Mouse (Mus musculus) lung, postnatal 0 days (tissue): ENCODE data around the gene Ppara. TPM values are rescaled to one million over a fixed set of nuclear protein-coding genes. Genes with fewer than 3 reads are reported as not detected.

Source experiments
- ATAC-seq: fragments of 200-750 bp; cut with Nextera tagmentation; 2 replicates; pipeline ENCODE4 v1.8.0; 2017; ENCODE audit warnings: moderate library complexity
- DNase-seq: peaks from one replicate; pipeline ENCODE4 v3.0.0-alpha.2; 2016; ENCODE audit warnings: low spot score
- H3K27ac ChIP-seq: fragments of 300-500 bp; sonication (generic); 2 replicates; pipeline ENCODE4 v1.5.1; 2014; ENCODE audit warnings: antibody characterized with exemption, mild to moderate bottlenecking, low read length, mixed read lengths
- H3K27me3 ChIP-seq: fragments of 300-500 bp; sonication (generic); replicated peaks from 2 replicates; pipeline ENCODE4 v1.6.1; 2014; ENCODE audit warnings: low read length, mixed read lengths; ENCODE audit not compliant: insufficient read depth
- H3K36me3 ChIP-seq: fragments of 300-500 bp; sonication (generic); 2 replicates; pipeline ENCODE4 v1.6.1; 2014; ENCODE audit warnings: low read length, mixed read lengths; ENCODE audit not compliant: insufficient read depth
- H3K4me1 ChIP-seq: fragments of 300-500 bp; sonication (generic); 2 replicates; pipeline ENCODE4 v1.6.1; 2014; ENCODE audit warnings: antibody characterized with exemption, low read depth, low read length, mixed read lengths; ENCODE audit not compliant: insufficient read depth
- H3K4me2 ChIP-seq: fragments of 300-500 bp; sonication (generic); replicated peaks from 2 replicates; pipeline ENCODE4 v1.6.1; 2014; ENCODE audit warnings: low read depth, mild to moderate bottlenecking, low read length, moderate library complexity, mixed read lengths
- H3K4me3 ChIP-seq: fragments of 300-500 bp; sonication (generic); 2 replicates; pipeline ENCODE4 v1.5.1; 2014; ENCODE audit warnings: low read depth, low read length
- H3K9ac ChIP-seq: fragments of 300-500 bp; sonication (generic); replicated peaks from 2 replicates; pipeline ENCODE4 v1.6.1; 2014; ENCODE audit warnings: low read depth, mild to moderate bottlenecking
- H3K9me3 ChIP-seq: fragments of 300-500 bp; sonication (generic); 2 replicates; pipeline ENCODE4 v1.6.1; 2016; ENCODE audit warnings: low read length, mixed read lengths
- CTCF ChIP-seq: IDR thresholded peaks from 2 replicates; pipeline ENCODE4 v1.5.1; 2016; ENCODE audit warnings: antibody characterized with exemption, mild to moderate bottlenecking
- EP300 ChIP-seq: IDR thresholded peaks from 2 replicates; pipeline ENCODE4 v1.6.1; 2016; ENCODE audit warnings: antibody characterized with exemption, mild to moderate bottlenecking, control low read depth
- WGBS: fragments of 180-500 bp; shearing (Covaris S2); extraction: QIAGEN DNeasy Blood & Tissue Kit; methylation state at CpG from one replicate; pipeline ENCODE4 v1.1.7; 2014; 5-methylcytosine and 5-hydroxymethylcytosine counted together
- polyA plus RNA-seq: library from polyadenylated mRNA; unstranded; fragments of >200 nt; fragmentation: Nextera tagmentation; extraction: Ambion mirVana; gene quantifications from 2 replicates; pipeline ENCODE4 v1.2.1, GENCODE M21; 2015

The Ppara gene
- polyA plus RNA-seq, 1 experiment from 2014 or later, result 5.1 TPM

- TF ChIP-seq CTCF (peak; percentile 30), EP300 (no peak)
- H3K9me3 ChIP-seq, result no peaks in the 10 kb centered on the region
- WGBS, result 59% methylated on average over 8 of the region's 8 CpGs
- no peak overlapping the region for H3K9ac ChIP-seq
- H3K27me3 ChIP-seq, result no peaks in the 10 kb centered on the region
- ATAC-seq, result no peak
- H3K4me3 ChIP-seq, result no peak overlapping the region
- H3K36me3 ChIP-seq, result no peaks in the 10 kb centered on the region; the same call in 1 of the 2 replicates
- no peak overlapping the region for H3K4me2 ChIP-seq
- H3K27ac ChIP-seq, result no peak overlapping the region
- H3K4me1 ChIP-seq, result 0 out of 2 replicates have a peak, but pooled peaks cover 5% of the 10 kb centered on the region
- no peak for DNase-seq
Observed at GRCm38 (mm10) chr15:85808434-85808833, 73.7 kb downstream of the Ppara start.

GRCm38 (mm10) chr15:85809091-85809490 is 74.3 kb downstream of the Ppara start:
- Histone ChIP-seq H3K27ac (no peak overlapping the region), H3K9ac (no peak overlapping the region), H3K9me3 (no peaks in the 10 kb centered on the region), H3K27me3 (no peaks in the 10 kb centered on the region), H3K4me1 (0 out of 2 replicates have a peak, but pooled peaks cover 5% of the 10 kb centered on the region), H3K36me3 (no peaks in the 10 kb centered on the region; the same call in 1 of the 2 replicates), H3K4me3 (no peak overlapping the region), H3K4me2 (no peak overlapping the region)
- DNase-seq (no peak), ATAC-seq (no peak)
- 86% methylated on average over 12 of the region's 12 CpGs for WGBS
- no peak for TF ChIP-seq CTCF

- Histone ChIP-seq H3K36me3 (no peaks in the 10 kb centered on the region), H3K9ac (peak overlapping the region; percentile 79), H3K27ac (peak overlapping the region; percentile 91)
Observed at GRCm38 (mm10) chr15:85810462-85810805, 75.7 kb downstream of the Ppara start.

GRCm38 (mm10) chr15:85810806-85811521 is 76.2 kb downstream of the Ppara start:
- H3K27ac ChIP-seq, result peak overlapping the region; percentile 91
- no peaks in the 10 kb centered on the region for H3K9me3 ChIP-seq
- peak overlapping the region; percentile 74 for H3K4me3 ChIP-seq
- H3K27me3 ChIP-seq, result no peaks in the 10 kb centered on the region
- peak overlapping the region; percentile 79 for H3K9ac ChIP-seq
- 2% methylated on average over 36 of the region's 36 CpGs for WGBS
- peak overlapping the region; percentile 91 for H3K4me2 ChIP-seq
- TF ChIP-seq CTCF, result peak; percentile 49
- TF ChIP-seq EP300, result no peak
- no peaks in the 10 kb centered on the region for H3K36me3 ChIP-seq
- DNase-seq (peak; percentile 63), ATAC-seq (peak; percentile 83)
- H3K4me1 ChIP-seq, result 0 out of 2 replicates have a peak, but pooled peaks cover 5% of the 10 kb centered on the region

More at GRCm38 (mm10) chr15:85810462-85810805, 75.7 kb downstream of the Ppara start:
- DNase-seq (peak; percentile 23), ATAC-seq (no peak)
- WGBS, result 60% methylated on average over 5 of the region's 5 CpGs
- peak overlapping the region; percentile 74; the same call in 1 of the 2 replicates for H3K4me3 ChIP-seq
- no peaks in the 10 kb centered on the region for H3K9me3 ChIP-seq
- TF ChIP-seq EP300 (no peak), CTCF (no peak)
- H3K4me1 ChIP-seq, result 0 out of 2 replicates have a peak, but pooled peaks cover 5% of the 10 kb centered on the region
- H3K27me3 ChIP-seq, result no peaks in the 10 kb centered on the region
- H3K4me2 ChIP-seq, result peak overlapping the region; percentile 91

GRCm38 (mm10) chr15:85811535-85812277 is 76.9 kb downstream of the Ppara start, which contains the start of gene Cdpf1:
Cdpf1 (minus strand) TSS chr15:85811697.
- Histone ChIP-seq H3K27me3 (no peaks in the 10 kb centered on the region), H3K9ac (peak within 1 kb of the TSS; percentile 79), H3K4me3 (peak within 1 kb of the TSS; percentile 74), H3K9me3 (no peaks in the 10 kb centered on the region), H3K4me1 (0 out of 2 replicates have a peak, but pooled peaks cover 5% of the 10 kb centered on the region), H3K36me3 (no peaks in the 10 kb centered on the region), H3K4me2 (peak within 1 kb of the TSS; percentile 91), H3K27ac (peak within 1 kb of the TSS; percentile 91)
- WGBS, result 3% methylated on average over 30 of the region's 36 CpGs
- DNase-seq, result peak; percentile 98
- peak; percentile 96 for ATAC-seq
- TF ChIP-seq CTCF (no peak; the same call in 1 of the 2 replicates), EP300 (no peak)

- TF ChIP-seq CTCF (no peak), EP300 (no peak)
- no peak overlapping the region for H3K4me3 ChIP-seq
- ATAC-seq, result no peak
- no peak overlapping the region for H3K9ac ChIP-seq
- DNase-seq, result no peak
- no peaks in the 10 kb centered on the region; the same call in 1 of the 2 replicates for H3K9me3 ChIP-seq
- 52% methylated on average over 10 of the region's 10 CpGs for WGBS
- H3K27ac ChIP-seq, result no peak overlapping the region
- H3K4me1 ChIP-seq, result 0 out of 2 replicates have a peak, but pooled peaks cover 5% of the 10 kb centered on the region
- H3K27me3 ChIP-seq, result no peaks in the 10 kb centered on the region
- H3K36me3 ChIP-seq, result no peaks in the 10 kb centered on the region
- H3K4me2 ChIP-seq, result no peak overlapping the region
Observed at GRCm38 (mm10) chr15:85813428-85813827, 78.6 kb downstream of the Ppara start.
